Mouse (Mus musculus): ENCODE data around the gene Nup205. TPM values are rescaled to one million over a fixed set of nuclear protein-coding genes. Genes with fewer than 3 reads are reported as not detected.

Nup205 gene
- total RNA-seq, 2 experiments from 2014 or later, result 9.9 to 11.0 TPM

DNA sequence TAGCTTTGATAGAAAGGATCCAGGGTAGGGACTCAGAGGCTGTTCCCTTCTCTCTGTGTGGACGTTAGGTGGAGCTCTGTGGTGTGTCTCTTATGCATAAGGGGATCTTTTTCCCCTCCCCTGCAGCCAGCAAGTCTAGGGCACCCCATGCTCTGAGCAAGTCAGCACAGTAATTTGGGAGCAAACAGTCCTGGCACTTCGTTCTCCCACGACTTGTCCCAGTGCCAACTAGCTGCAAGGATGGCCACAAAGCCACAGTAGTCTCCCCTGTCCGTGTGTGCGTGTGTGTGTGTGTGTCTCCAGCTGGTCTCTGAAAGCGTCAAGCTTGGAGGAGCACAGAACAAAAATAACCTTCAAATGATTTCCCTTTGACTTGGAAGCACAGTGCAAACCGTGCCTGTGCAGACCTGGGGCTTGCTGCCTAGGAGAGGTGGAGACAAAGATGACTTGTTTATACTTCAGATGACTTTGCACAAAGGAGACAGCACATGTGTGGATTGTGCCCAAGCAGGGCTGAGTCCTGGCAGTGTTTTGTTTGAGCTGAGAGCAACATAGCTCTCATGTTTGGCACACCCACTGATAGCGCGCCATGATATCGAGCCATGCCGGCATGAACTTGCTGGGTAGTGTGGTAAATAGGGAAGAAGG, 111.0 kb downstream of the Nup205 start:
- DNase-seq, result peak; percentile 16

DNA sequence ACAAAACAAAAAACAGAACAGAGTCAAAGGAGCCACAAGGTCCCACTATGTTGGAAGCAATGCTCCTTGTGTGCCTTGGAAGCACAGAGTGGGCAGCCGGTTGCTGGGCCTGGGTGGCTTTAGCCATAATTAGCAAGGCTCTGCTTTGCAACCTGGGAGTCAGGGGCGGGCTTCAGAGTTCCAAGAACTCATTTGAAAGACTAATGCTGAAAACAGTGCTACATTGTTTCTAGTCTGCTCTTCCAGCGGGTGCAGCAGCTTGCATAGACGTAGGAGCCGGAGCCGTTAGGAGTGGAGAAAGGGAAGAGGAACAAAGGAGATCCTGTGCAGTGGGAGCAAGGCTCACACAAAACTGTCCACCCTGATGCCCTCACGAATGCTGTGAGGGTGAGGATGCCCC, 111.7 kb downstream of the Nup205 start:
- DNase-seq, result no peak

DNA sequence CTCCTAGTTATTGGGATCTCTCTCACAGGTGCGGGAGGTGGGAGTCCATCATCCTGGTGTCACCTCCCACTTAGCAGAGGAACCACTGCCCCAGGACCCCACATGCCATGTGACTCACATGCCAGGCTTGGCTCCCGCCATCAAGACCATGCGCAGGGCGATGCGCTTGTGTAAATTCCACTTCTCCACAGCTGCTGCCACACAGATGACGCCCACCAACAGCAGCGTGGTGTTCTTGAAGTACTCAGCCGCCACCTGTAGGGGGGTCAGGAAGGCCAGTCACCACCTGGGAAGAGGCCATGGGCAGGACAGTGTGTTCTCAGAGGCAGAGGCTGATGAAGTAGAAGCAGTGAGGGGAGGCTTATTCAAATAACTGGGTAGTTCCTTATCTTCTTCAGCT, 112.5 kb downstream of the Nup205 start:
- DNase-seq, result no peak

GRCm38 (mm10) chr6:35294964-35295363, 117.7 kb downstream of the Nup205 start:
- no peak for DNase-seq

- DNase-seq, result peak; percentile 33
Observed at GRCm38 (mm10) chr6:35297001-35297400, 119.8 kb downstream of the Nup205 start.

Other genes with a start within 250 kb of the Nup205 start
- gene Slc23a4, start 189.0 kb upstream of the Nup205 start, total RNA-seq (2021), result under 1 TPM in 1 of 2 experiments, not detected in 1; 0.13 TPM
- gene Cnot4, start 43.7 kb upstream of the Nup205 start, total RNA-seq (2021), result 10 to 100 TPM; 24.2 to 24.4 TPM
- under 1 TPM; 0.18 to 0.27 TPM for gene Slc13a4, start 130.7 kb downstream of the Nup205 start, total RNA-seq (2021)
- under 1 TPM; 0.32 to 0.56 TPM for gene Fam180a, start 148.7 kb downstream of the Nup205 start, total RNA-seq (2021)